Mouse (Mus musculus): Measurements from ENCODE around the gene Kncn. TPM values are rescaled to one million over a fixed set of nuclear protein-coding genes. Genes with fewer than 3 reads are reported as not detected.

Gene Kncn
- polyA plus RNA-seq, 1 experiment from 2014 or later = not detected

GRCm38 (mm10) chr4:115938276-115939160 lies 54.3 kb downstream of the Kncn start:
- Histone ChIP-seq H3K27me3 (replicated peaks) (peaks cover 98% of the 10 kb centered on the region), H3K4me3 (replicated peaks) (no peak overlapping the region), H3K4me1 (peaks cover 11% of the 10 kb centered on the region), H3K4me2 (no peak overlapping the region), H3K9me3 (no peaks in the 10 kb centered on the region), H3K27ac (no peak overlapping the region), H3K9ac (no peak overlapping the region), H3K36me3 (no peaks in the 10 kb centered on the region)
- ATAC-seq (ENCODE audit: insufficient read depth, low FRiP score, low read depth) = no peak
- 3% methylated on average over 37 of the region's 37 CpGs for WGBS

Other genes starting within 250 kb of the Kncn start
- gene Cyp4b1, start 236.7 kb upstream of the Kncn start, polyA plus RNA-seq (2015; fragmentation: Nextera tagmentation; extraction: Ambion mirVana) = 1.4 and 2.6 TPM in 2 replicates
- 30.4 and 34.4 TPM in 2 replicates for gene Efcab14, start 146.7 kb upstream of the Kncn start, polyA plus RNA-seq (2015; fragmentation: Nextera tagmentation; extraction: Ambion mirVana)
- 0.40 and 0.45 TPM in 2 replicates for gene Tex38, start 103.4 kb upstream of the Kncn start, polyA plus RNA-seq (2015; fragmentation: Nextera tagmentation; extraction: Ambion mirVana)
- 47.8 and 50.9 TPM in 2 replicates for gene Atpaf1, start 99.6 kb upstream of the Kncn start, polyA plus RNA-seq (2015; fragmentation: Nextera tagmentation; extraction: Ambion mirVana)
- 11.8 and 13.5 TPM in 2 replicates for gene Mob3c, start 56.3 kb upstream of the Kncn start, polyA plus RNA-seq (2015; fragmentation: Nextera tagmentation; extraction: Ambion mirVana)
- gene Mknk1, start 45.2 kb upstream of the Kncn start, polyA plus RNA-seq (2015; fragmentation: Nextera tagmentation; extraction: Ambion mirVana) = 43.1 and 58.5 TPM in 2 replicates
- gene 6430628N08Rik, start 6.3 kb downstream of the Kncn start, polyA plus RNA-seq (2015; fragmentation: Nextera tagmentation; extraction: Ambion mirVana) = not detected in 2 replicates
- gene Dmbx1, start 55.5 kb downstream of the Kncn start, polyA plus RNA-seq (2015; fragmentation: Nextera tagmentation; extraction: Ambion mirVana) = 0.03 TPM in 1 of 2 replicates, not detected in the other
- gene Faah, start 133.5 kb downstream of the Kncn start, polyA plus RNA-seq (2015; fragmentation: Nextera tagmentation; extraction: Ambion mirVana) = 14.8 and 19.8 TPM in 2 replicates
- 19.8 and 21.0 TPM in 2 replicates for gene Nsun4, start 169.5 kb downstream of the Kncn start, polyA plus RNA-seq (2015; fragmentation: Nextera tagmentation; extraction: Ambion mirVana)
- gene Uqcrh, start 190.7 kb downstream of the Kncn start, polyA plus RNA-seq (2015; fragmentation: Nextera tagmentation; extraction: Ambion mirVana) = 541 and 546 TPM in 2 replicates
- gene Lrrc41, start 190.9 kb downstream of the Kncn start, polyA plus RNA-seq (2015; fragmentation: Nextera tagmentation; extraction: Ambion mirVana) = 65.3 and 68.0 TPM in 2 replicates
- 24.6 and 26.4 TPM in 2 replicates for gene Rad54l, start 239.3 kb downstream of the Kncn start, polyA plus RNA-seq (2015; fragmentation: Nextera tagmentation; extraction: Ambion mirVana)
- gene Pomgnt1, start 239.4 kb downstream of the Kncn start, polyA plus RNA-seq (2015; fragmentation: Nextera tagmentation; extraction: Ambion mirVana) = 50.0 and 52.9 TPM in 2 replicates